Mouse (Mus musculus) liver, embryonic 16.5 days (tissue): Measurements from ENCODE around the gene Grb2. TPM values are rescaled to one million over a fixed set of nuclear protein-coding genes. Genes with fewer than 3 reads are reported as not detected.
A peak's percentile ranks its signal among the peaks of the same experiment; 100 is the strongest.

Experiments used
- ATAC-seq: fragments of 200-750 bp; cut with Nextera tagmentation; 2 replicates; pipeline ENCODE4 v1.8.0; 2017; ENCODE audit warnings: low read depth, mild to moderate bottlenecking, moderate number of reproducible peaks, moderate library complexity
- H3K27ac ChIP-seq: fragments of 300-500 bp; sonication (generic); 2 replicates; pipeline ENCODE4 v1.5.1; 2014; ENCODE audit warnings: mild to moderate bottlenecking, low read length
- H3K27me3 ChIP-seq: fragments of 300-500 bp; sonication (generic); 2 replicates; pipeline ENCODE4 v1.6.1; 2014; ENCODE audit warnings: low read depth, low read length, mixed read lengths; ENCODE audit not compliant: control insufficient read depth, insufficient read depth
- H3K36me3 ChIP-seq: fragments of 300-500 bp; sonication (generic); 2 replicates; pipeline ENCODE4 v1.6.1; 2014; ENCODE audit warnings: mild to moderate bottlenecking; ENCODE audit not compliant: control insufficient read depth, insufficient read depth
- H3K4me1 ChIP-seq: fragments of 300-500 bp; sonication (generic); 2 replicates; pipeline ENCODE4 v1.6.1; 2014; ENCODE audit warnings: low read depth, low read length, mixed read lengths; ENCODE audit not compliant: control insufficient read depth
- H3K4me2 ChIP-seq: fragments of 300-500 bp; sonication (generic); 2 replicates; pipeline ENCODE4 v1.6.1; 2014; ENCODE audit warnings: low read depth, low read length, mixed read lengths
- H3K4me3 ChIP-seq: fragments of 300-500 bp; sonication (generic); 2 replicates; pipeline ENCODE4 v1.5.1; 2014; ENCODE audit warnings: low read depth, mild to moderate bottlenecking, low read length
- H3K9ac ChIP-seq: fragments of 300-500 bp; sonication (generic); 2 replicates; pipeline ENCODE4 v1.6.1; 2014; ENCODE audit warnings: low read depth, low read length
- H3K9me3 ChIP-seq: fragments of 300-500 bp; sonication (generic); replicated peaks from 2 replicates; pipeline ENCODE4 v1.6.1; 2016; ENCODE audit warnings: low read length; ENCODE audit not compliant: control insufficient read depth
- WGBS: fragments of 180-500 bp; shearing (Covaris S2); extraction: QIAGEN DNeasy Blood & Tissue Kit; methylation state at CpG from one replicate; pipeline ENCODE4 v1.1.7; 2014; ENCODE audit not compliant: insufficient replicate concordance; 5-methylcytosine and 5-hydroxymethylcytosine counted together
- polyA plus RNA-seq: library from polyadenylated mRNA; unstranded; fragments of >200 nt; fragmentation: Nextera tagmentation; extraction: Ambion mirVana; gene quantifications from 2 replicates; pipeline ENCODE4 v1.2.1, GENCODE M21; 2015

Gene Grb2
- polyA plus RNA-seq, 1 experiment from 2014 or later = 53.1 TPM

DNA sequence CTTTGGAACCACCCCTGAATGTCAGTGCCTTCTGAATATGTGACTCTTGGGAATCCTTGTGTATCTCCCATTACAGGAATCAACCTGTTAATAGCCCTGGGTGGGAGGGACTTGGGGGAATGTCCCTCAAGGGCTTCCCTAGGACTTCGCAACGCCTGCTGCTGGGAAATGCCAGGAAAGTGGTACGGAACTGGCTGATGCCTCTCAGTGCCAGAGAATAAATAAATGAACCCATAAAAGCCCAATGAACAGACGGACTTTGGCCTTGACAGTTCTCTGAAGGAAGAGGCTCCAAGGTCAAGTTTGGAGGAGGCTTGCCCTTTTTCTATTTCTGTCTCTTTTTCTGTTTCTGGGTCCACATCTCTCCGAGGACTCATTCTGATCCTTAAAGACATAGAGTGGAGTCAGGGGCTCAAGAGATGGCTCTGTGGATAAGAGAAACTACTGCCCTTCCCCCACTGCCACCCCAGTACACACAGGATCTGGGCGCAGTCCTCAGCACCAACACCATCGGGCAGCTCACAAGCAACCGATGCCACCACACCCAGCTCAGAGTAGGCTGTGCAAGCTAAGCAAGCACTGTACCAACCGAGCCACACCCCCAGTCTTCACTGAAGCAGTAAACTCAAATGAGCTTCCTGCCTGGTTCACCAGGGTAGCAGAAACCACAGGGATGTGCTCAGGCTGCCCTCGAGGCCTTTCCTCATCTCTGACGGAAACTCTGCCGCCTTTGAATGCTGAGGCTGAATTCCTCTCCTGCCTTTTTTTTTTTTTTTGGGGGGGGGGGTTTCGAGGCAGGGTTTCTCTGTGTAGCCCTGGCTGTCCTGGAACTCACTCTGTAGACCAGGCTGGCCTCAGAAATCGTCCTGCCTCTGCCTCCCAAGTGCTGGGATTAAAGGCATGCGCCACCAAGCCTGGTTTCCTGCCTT is 8.3 kb upstream of the Grb2 start:
- no peaks in the 10 kb centered on the region for H3K27me3 ChIP-seq
- no peaks in the 10 kb centered on the region for H3K9me3 ChIP-seq
- H3K4me3 ChIP-seq = no peak overlapping the region
- H3K9ac ChIP-seq = no peak overlapping the region
- H3K4me1 ChIP-seq = peaks cover 21% of the 10 kb centered on the region
- no peaks in the 10 kb centered on the region for H3K36me3 ChIP-seq
- WGBS = 39% methylated on average over 15 of the region's 15 CpGs
- no peak for ATAC-seq
- no peak overlapping the region for H3K4me2 ChIP-seq
- H3K27ac ChIP-seq = no peak overlapping the region

GRCm38 (mm10) chr11:115714491-115714890 is 6.1 kb upstream of the Grb2 start:
- Histone ChIP-seq H3K36me3 (no peaks in the 10 kb centered on the region), H3K4me1 (peaks cover 26% of the 10 kb centered on the region), H3K9ac (no peak overlapping the region), H3K9me3 (no peaks in the 10 kb centered on the region), H3K27ac (no peak overlapping the region), H3K4me3 (no peak overlapping the region), H3K4me2 (no peak overlapping the region), H3K27me3 (no peaks in the 10 kb centered on the region)
- no peak for ATAC-seq
- WGBS = 8% methylated on average over 6 of the region's 7 CpGs

DNA sequence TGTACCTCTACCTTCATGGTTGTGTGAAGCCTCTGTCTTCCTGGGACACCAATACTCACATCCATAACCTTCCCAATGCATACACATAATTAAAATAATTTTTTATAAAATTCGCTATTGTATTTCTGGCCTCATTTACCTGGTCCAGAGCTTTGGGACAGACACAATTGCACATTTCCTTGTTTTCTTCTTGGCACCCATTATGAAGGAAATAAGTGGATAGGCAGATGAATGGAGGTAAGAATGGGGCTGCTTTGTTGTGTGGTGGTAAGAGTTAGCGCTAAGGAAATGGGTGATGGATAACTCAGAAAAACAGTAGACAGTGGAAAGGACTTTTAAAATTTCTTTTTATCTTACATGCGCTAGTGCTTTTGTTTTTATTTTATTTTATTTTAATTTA is 5.0 kb upstream of the Grb2 start:
- 78% methylated on average over 3 of the region's 3 CpGs for WGBS
- no peaks in the 10 kb centered on the region for H3K27me3 ChIP-seq
- H3K9ac ChIP-seq = no peak overlapping the region
- H3K27ac ChIP-seq = peak overlapping the region; percentile 29
- H3K4me3 ChIP-seq = no peak overlapping the region
- ATAC-seq = no peak
- H3K4me1 ChIP-seq = peaks cover 34% of the 10 kb centered on the region
- H3K9me3 ChIP-seq = no peaks in the 10 kb centered on the region
- no peaks in the 10 kb centered on the region for H3K36me3 ChIP-seq
- 0 out of 2 replicates have a peak overlapping the region, but pooled peaks have one; percentile 40 for H3K4me2 ChIP-seq

- Histone ChIP-seq H3K4me2 (peak overlapping the region; percentile 40), H3K27ac (peak overlapping the region; percentile 29), H3K9ac (no peak overlapping the region), H3K9me3 (no peaks in the 10 kb centered on the region), H3K27me3 (no peaks in the 10 kb centered on the region), H3K4me3 (no peak overlapping the region), H3K36me3 (no peaks in the 10 kb centered on the region), H3K4me1 (peaks cover 33% of the 10 kb centered on the region)
- 15% methylated on average over 12 of the region's 12 CpGs for WGBS
- no peak for ATAC-seq
Observed at GRCm38 (mm10) chr11:115712674-115713298, 4.4 kb upstream of the Grb2 start.

DNA sequence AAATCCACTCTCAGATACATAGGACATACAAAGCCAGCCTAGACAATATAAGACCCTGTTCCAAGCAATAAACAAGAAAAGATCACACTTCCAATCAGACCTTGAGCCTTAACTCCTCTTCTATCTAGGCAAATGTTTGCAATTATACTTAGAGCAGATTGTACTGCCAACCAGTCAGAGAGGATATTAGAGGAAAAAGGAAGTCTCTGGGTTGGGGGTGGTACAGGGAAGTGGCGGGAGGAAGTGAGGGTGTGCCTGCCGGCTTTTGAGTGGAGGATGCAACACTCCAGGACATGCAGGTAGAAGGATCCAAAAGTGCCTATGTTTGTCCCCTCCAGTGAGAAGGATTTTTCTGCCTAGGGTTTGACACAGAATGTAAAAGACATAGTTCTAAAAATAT is 3.9 kb upstream of the Grb2 start:
- no peak for ATAC-seq
- 10% methylated on average over 2 of the region's 2 CpGs for WGBS
- H3K27ac ChIP-seq = peak overlapping the region; percentile 29
- no peaks in the 10 kb centered on the region for H3K9me3 ChIP-seq
- peaks cover 28% of the 10 kb centered on the region for H3K4me1 ChIP-seq
- no peaks in the 10 kb centered on the region for H3K36me3 ChIP-seq
- H3K4me2 ChIP-seq = peak overlapping the region; percentile 40; the same call in 1 of the 2 replicates
- H3K4me3 ChIP-seq = no peak overlapping the region
- no peaks in the 10 kb centered on the region for H3K27me3 ChIP-seq
- H3K9ac ChIP-seq = no peak overlapping the region

DNA sequence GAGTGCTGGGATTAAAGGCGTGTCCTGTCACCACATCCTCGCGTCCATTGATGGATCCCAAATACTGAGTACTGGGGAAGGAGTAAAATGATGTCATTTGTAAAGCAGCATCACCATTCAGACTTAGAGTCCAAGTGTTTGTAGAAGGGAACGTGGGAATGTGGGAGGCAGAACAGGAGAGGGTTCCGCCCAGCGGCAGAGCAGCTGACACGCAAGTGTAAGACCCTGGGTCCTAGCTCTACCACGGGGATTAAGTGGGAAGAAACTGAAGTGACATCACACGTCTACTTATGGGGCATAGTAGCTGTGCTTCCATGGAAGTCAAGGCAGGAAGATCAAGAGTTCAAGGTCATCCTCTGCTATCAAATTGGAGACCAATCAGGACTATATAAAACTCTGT is 2.7 kb upstream of the Grb2 start:
- no peak for ATAC-seq
- Histone ChIP-seq H3K27me3 (no peaks in the 10 kb centered on the region), H3K4me1 (peaks cover 31% of the 10 kb centered on the region), H3K4me2 (no peak overlapping the region), H3K36me3 (no peaks in the 10 kb centered on the region), H3K27ac (no peak overlapping the region), H3K9ac (no peak overlapping the region), H3K4me3 (no peak overlapping the region), H3K9me3 (no peaks in the 10 kb centered on the region)
- WGBS = 73% methylated on average over 9 of the region's 9 CpGs

DNA sequence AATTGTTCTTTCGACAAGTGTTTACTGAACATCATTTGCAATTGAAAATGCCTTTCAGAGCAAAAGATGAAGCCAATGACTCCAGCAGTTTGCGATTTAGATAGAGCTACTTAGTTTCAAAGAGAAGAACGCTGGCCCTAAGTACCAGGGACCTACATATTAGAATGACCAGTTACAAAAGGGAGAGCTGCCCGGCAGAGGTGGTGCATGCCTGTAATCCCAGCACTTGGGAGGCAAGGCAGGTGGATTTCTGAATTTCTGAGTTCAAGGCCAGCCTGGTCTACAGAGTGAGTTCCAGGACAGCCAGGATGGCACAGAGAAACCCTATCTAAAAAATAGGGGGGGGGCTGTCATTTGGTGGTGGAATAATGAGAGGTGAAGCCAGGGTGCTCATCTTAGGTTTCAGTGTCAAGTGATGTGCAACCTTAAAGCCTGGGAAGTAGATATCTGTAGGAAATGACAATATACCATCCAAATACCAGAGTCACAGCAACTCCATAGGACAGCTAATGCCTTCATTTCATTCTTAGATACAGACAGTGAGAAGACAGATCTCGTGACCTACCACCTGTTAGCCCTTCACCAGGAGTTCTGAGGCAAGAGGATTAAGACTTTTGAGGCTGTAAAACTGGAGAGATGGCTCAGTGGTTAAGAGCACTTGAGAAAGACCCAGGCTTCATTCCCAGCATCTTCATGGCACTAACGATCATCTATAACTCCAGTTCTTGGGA is 1.6 kb upstream of the Grb2 start:
- no peak for ATAC-seq
- Histone ChIP-seq H3K9ac (no peak overlapping the region), H3K4me1 (peaks cover 39% of the 10 kb centered on the region), H3K4me3 (no peak overlapping the region; the same call in 1 of the 2 replicates), H3K4me2 (peak overlapping the region; percentile 100), H3K36me3 (no peaks in the 10 kb centered on the region), H3K27ac (peak overlapping the region; percentile 94), H3K27me3 (no peaks in the 10 kb centered on the region), H3K9me3 (no peaks in the 10 kb centered on the region)
- 53% methylated on average over 6 of the region's 6 CpGs for WGBS

DNA sequence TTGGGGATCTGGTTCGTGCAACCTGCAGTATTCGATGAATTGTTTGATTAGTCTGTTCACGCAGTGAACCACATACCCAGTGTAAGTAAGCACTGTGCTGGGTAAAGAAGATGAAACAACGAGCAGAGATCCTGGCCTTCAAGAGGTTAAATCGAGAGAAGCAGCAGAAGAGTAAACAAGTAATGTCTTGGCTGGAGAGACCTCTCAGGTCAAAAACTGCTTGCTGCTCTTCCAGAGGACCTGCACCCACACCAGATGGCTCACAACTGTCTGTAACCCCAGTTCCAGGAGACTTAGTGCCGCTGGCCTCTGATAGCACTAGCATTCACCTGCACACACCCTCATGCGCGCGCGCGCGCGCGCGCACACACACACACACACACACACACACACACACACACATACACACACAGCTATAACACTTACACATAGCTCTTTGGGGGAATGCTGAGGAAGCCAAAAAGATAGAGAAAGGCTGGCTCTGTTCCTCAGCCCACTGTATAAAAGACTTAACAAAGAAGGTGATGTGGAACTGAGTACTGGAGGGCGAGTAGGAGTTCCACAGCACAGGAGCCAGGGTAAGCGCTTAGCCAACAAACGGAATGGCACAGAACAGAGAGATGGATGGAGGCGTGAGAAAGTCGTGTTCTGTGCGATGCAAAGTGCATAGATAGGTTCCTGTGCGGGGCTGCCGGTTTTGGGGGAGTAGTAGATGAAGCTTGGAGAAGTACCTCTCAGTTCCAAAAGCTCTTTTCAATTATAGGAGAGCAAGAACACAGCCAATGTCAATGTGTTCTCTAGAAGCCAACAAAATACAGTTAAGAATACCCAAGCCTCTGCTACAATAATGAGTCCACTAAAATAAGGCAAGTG is 795 bp upstream of the Grb2 start:
- no peaks in the 10 kb centered on the region for H3K27me3 ChIP-seq
- WGBS = under 1% methylated on average over 23 of the region's 23 CpGs
- no peaks in the 10 kb centered on the region for H3K9me3 ChIP-seq
- peak; percentile 40 for ATAC-seq
- H3K36me3 ChIP-seq = no peaks in the 10 kb centered on the region
- H3K4me1 ChIP-seq = peaks cover 45% of the 10 kb centered on the region
- peak overlapping the region; percentile 94 for H3K27ac ChIP-seq
- H3K9ac ChIP-seq = peak overlapping the region; percentile 72
- peak overlapping the region; percentile 98 for H3K4me3 ChIP-seq
- H3K4me2 ChIP-seq = peak overlapping the region; percentile 100
